Mouse (Mus musculus): ENCODE measurements around the gene Hus1b.
A peak's percentile ranks its signal among the peaks of the same experiment; 100 is the strongest.

DNA sequence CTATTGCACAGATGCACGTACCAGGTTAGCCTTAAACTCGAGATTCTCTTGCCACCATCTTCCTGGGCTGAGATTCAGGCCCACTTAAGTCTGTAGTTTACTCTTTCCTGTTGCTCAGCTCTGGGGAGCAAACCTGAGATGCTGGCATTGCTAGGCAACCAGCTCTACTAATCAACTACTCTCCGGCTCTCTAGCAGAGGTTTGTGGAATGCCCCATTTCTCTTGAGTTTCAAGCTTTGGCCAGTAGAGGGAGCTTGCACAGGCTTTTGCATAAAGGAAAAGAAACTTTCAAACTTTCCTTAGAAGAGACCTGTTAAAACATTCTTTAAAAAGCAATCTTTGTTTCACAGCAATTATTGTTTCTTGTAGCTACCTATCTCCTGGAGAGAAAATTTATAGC is 46.3 kb upstream of the Hus1b start:
- TF ChIP-seq CTCF (IDR thresholded peaks at IDR 0.05 in 2 of 3, conservative IDR thresholded peaks at IDR 0.05 in 1 of 3; ENCODE audit: control insufficient read depth in 1 of 3, insufficient read depth in 1 of 3, low read depth in 2 of 3, low read length in 3 of 3, poor library complexity in 1 of 3, severe bottlenecking in 1 of 3) (peak; percentile 46 to 78 (median 69)), NRF1 (IDR thresholded peaks at IDR 0.05; ENCODE audit: insufficient read depth, low read depth, low read length, poor library complexity, severe bottlenecking) (no peak), POLR2A (IDR thresholded peaks at IDR 0.05; ENCODE audit: control insufficient read depth in 1 of 2, insufficient read depth in 1 of 2, low read depth in 1 of 2, low read length in 2 of 2, poor library complexity in 1 of 2) (no peak), TBP (IDR thresholded peaks at IDR 0.05; ENCODE audit: low read depth, low read length) (no peak), UBTF (IDR thresholded peaks at IDR 0.05; ENCODE audit: borderline replicate concordance, insufficient read depth, low read depth, low read length) (no peak), ZKSCAN1 (IDR thresholded peaks at IDR 0.05; ENCODE audit: low read depth, low read length) (no peak), MXI1 (IDR thresholded peaks at IDR 0.05; ENCODE audit: low read depth, low read length) (no peak), MEF2A (IDR thresholded peaks at IDR 0.05; ENCODE audit: extremely low read depth, insufficient replicate concordance, low read depth, low read length, poor library complexity, severe bottlenecking) (no peak), MAZ (IDR thresholded peaks at IDR 0.05; ENCODE audit: low read depth, low read length) (no peak), GATA1 (IDR thresholded peaks at IDR 0.05; ENCODE audit: low read depth, low read length) (no peak), E2F4 (IDR thresholded peaks at IDR 0.05; ENCODE audit: borderline replicate concordance, low read depth, low read length) (no peak)

All from MEL (cell line).